Mouse (Mus musculus) lung, embryonic 16.5 days (tissue): ENCODE results near the gene Bsnd. TPM values are rescaled to one million over a fixed set of nuclear protein-coding genes. Genes with fewer than 3 reads are reported as not detected.

Experiments
- ATAC-seq: fragments of 200-750 bp; cut with Nextera tagmentation; 2 replicates; pipeline ENCODE4 v1.8.0; 2017; ENCODE audit warnings: low read depth, mild to moderate bottlenecking, moderate library complexity
- H3K27ac ChIP-seq: fragments of 300-500 bp; sonication (generic); 2 replicates; pipeline ENCODE4 v1.5.1; 2014; ENCODE audit warnings: mild to moderate bottlenecking, control low read depth, low read length
- H3K27me3 ChIP-seq: fragments of 300-500 bp; sonication (generic); 2 replicates; pipeline ENCODE4 v1.6.1; 2014; ENCODE audit warnings: low read depth, low read length, mixed read lengths; ENCODE audit not compliant: control insufficient read depth, insufficient read depth
- H3K36me3 ChIP-seq: fragments of 300-500 bp; sonication (generic); 2 replicates; pipeline ENCODE4 v1.6.1; 2014; ENCODE audit warnings: low read length; ENCODE audit not compliant: control insufficient read depth, insufficient read depth
- H3K4me1 ChIP-seq: fragments of 300-500 bp; sonication (generic); replicated peaks from 2 replicates; pipeline ENCODE4 v1.6.1; 2014; ENCODE audit warnings: low read length, mixed read lengths; ENCODE audit not compliant: control insufficient read depth, insufficient read depth
- H3K4me2 ChIP-seq: fragments of 300-500 bp; sonication (generic); 2 replicates; pipeline ENCODE4 v1.6.1; 2014; ENCODE audit warnings: low read depth, low read length, control low read depth
- H3K4me3 ChIP-seq: fragments of 300-500 bp; sonication (generic); 2 replicates; pipeline ENCODE4 v1.5.1; 2014; ENCODE audit warnings: mild to moderate bottlenecking, low read length, control low read depth
- H3K9ac ChIP-seq: fragments of 300-500 bp; sonication (generic); 2 replicates; pipeline ENCODE4 v1.6.1; 2014; ENCODE audit warnings: low read length, control low read depth
- H3K9me3 ChIP-seq: fragments of 300-500 bp; sonication (generic); 2 replicates; pipeline ENCODE4 v1.6.1; 2016; ENCODE audit warnings: low read length; ENCODE audit not compliant: control insufficient read depth
- WGBS: fragments of 180-500 bp; shearing (Covaris S2); extraction: QIAGEN DNeasy Blood & Tissue Kit; methylation state at CpG from one replicate; pipeline ENCODE4 v1.1.7; 2014; 5-methylcytosine and 5-hydroxymethylcytosine counted together
- polyA plus RNA-seq: library from polyadenylated mRNA; unstranded; fragments of >200 nt; fragmentation: Nextera tagmentation; extraction: Ambion mirVana; gene quantifications from 2 replicates; pipeline ENCODE4 v1.2.1, GENCODE M21; 2015

The Bsnd gene
- polyA plus RNA-seq, 1 experiment from 2014 or later, result not detected

DNA sequence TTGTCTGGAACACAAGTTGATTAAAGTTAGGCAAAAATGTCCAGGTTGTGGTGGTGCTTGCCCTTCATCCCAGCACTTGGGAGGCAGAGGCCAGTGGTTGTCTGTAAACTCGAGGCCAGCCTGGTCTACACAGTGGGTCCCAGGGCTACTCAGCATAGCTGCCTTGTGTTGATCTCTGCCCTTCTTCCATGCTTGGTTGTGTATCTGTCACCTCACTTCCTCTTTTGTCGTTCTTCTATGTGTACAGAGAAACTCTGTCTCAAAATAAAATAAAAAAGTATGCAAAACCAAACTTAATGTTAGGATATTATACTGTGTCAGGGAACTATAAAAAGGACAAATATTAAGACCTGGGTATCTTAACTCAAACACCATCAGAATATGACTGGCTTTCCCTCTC lies 32.0 kb upstream of the Bsnd start:
- Histone ChIP-seq H3K36me3 (no peaks in the 10 kb centered on the region), H3K4me2 (no peak overlapping the region), H3K9me3 (no peaks in the 10 kb centered on the region), H3K4me3 (no peak overlapping the region), H3K4me1 (no peaks in the 10 kb centered on the region), H3K27me3 (no peaks in the 10 kb centered on the region), H3K27ac (no peak overlapping the region), H3K9ac (no peak overlapping the region)
- 62% methylated on average over 2 of the region's 2 CpGs for WGBS
- no peak for ATAC-seq

DNA sequence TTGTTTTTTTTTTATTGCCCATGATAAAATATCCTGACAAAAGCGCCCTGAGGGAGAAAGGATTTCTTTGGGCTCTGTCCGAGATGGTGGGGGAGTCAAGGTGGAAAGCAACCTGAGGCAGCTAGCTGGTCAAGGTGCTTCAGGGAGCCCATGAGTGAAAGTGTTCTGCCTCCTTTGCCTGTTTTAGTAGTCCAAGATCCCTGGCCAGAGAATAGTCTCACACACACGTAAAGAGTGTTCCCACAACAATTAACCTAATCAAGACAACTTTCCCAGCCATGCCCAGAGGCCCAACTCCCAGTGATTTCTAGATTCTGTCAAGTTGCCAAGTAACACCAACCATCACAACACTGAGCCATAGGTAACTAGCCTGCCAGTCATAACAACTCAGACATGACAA lies 30.5 kb upstream of the Bsnd start:
- WGBS, result 66% methylated on average over 3 of the region's 3 CpGs
- H3K4me2 ChIP-seq, result no peak overlapping the region
- no peak for ATAC-seq
- no peaks in the 10 kb centered on the region for H3K27me3 ChIP-seq
- no peaks in the 10 kb centered on the region for H3K36me3 ChIP-seq
- H3K9ac ChIP-seq, result no peak overlapping the region
- H3K4me3 ChIP-seq, result no peak overlapping the region
- no peaks in the 10 kb centered on the region for H3K4me1 ChIP-seq
- no peaks in the 10 kb centered on the region for H3K9me3 ChIP-seq
- no peak overlapping the region for H3K27ac ChIP-seq

DNA sequence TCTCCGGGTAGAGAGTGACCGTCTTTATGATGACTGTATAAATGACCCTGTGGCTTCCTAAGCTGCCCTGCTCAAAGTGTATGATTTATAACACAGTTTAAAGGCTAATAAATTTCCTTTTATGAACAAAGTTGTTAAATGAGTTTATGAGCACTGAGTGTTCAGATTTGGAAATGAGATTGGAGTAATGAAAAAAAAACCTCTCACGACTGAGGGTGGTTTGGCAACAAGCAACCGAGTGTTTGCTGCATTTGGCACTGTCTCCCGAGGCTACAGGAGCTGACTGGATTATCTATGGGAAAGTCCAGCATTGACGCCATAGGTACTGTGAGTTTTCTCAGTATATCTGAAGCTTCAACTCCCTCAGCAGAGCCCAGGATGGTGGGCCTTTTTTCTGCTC lies 22.5 kb upstream of the Bsnd start:
- H3K4me3 ChIP-seq, result no peak overlapping the region
- H3K4me1 ChIP-seq, result no peaks in the 10 kb centered on the region
- 62% methylated on average over 6 of the region's 6 CpGs for WGBS
- ATAC-seq, result no peak
- H3K27ac ChIP-seq, result no peak overlapping the region
- no peaks in the 10 kb centered on the region for H3K36me3 ChIP-seq
- H3K27me3 ChIP-seq, result no peaks in the 10 kb centered on the region
- H3K9ac ChIP-seq, result no peak overlapping the region
- H3K9me3 ChIP-seq, result no peaks in the 10 kb centered on the region
- no peak overlapping the region for H3K4me2 ChIP-seq

DNA sequence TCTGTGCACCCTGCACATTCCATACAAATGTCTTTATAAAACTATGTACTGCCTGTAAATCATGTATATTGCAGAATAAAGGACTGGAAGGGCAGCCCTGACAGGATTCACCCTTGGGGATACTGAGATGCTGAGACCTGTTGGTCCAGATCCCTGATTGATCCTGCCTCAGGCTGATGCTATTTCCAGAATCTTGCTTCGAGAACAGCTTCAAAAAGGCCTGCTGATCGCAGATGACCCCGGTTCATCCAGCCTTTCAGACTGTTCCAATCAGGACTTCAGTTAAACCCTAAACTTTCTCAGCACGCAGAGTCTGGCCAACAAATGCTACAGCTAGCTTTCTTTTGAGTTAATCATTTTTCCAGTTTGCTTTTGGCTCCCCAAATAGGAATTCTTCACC lies 17.8 kb upstream of the Bsnd start:
- no peak overlapping the region for H3K4me3 ChIP-seq
- H3K4me2 ChIP-seq, result no peak overlapping the region
- no peak overlapping the region for H3K27ac ChIP-seq
- no peaks in the 10 kb centered on the region for H3K9me3 ChIP-seq
- peaks cover 7% of the 10 kb centered on the region for H3K4me1 ChIP-seq
- WGBS, result 76% methylated on average over 4 of the region's 4 CpGs
- ATAC-seq, result no peak
- no peak overlapping the region for H3K9ac ChIP-seq
- no peaks in the 10 kb centered on the region for H3K27me3 ChIP-seq
- H3K36me3 ChIP-seq, result no peaks in the 10 kb centered on the region

DNA sequence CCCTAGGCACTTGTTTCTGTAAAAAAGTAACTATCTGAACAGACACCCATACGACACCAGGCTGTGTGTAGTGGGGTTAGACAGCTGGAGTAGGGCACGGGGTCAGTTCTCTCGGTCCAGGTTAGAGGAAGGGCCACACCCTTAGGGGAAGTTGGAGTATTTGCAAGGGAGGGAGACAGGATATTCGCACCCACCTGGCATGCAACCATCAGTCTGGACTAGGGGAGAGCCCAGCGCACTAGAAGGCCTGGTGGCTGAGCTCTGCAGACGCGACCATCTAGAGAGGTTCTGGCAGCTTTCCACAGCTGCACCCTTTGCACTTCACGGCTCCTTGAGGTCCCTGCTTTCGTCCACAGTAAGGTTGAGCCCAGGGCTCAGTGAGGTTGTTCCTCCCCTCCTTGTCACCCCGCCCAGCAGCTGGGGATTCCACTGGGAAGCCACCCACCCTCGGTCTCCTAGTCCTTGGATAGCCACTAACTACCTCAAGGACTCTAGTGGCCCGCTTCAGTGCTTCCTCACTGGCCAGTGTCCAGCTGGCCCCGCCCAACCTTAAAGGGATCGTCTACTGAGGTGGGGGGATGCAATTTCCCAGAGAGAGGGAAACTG lies 13.5 kb upstream of the Bsnd start:
- no peaks in the 10 kb centered on the region for H3K9me3 ChIP-seq
- no peak overlapping the region for H3K4me3 ChIP-seq
- no peak overlapping the region for H3K27ac ChIP-seq
- no peak overlapping the region for H3K9ac ChIP-seq
- peaks cover 7% of the 10 kb centered on the region for H3K4me1 ChIP-seq
- ATAC-seq, result peak; percentile 82
- no peaks in the 10 kb centered on the region for H3K36me3 ChIP-seq
- no peaks in the 10 kb centered on the region for H3K27me3 ChIP-seq
- H3K4me2 ChIP-seq, result no peak overlapping the region
- WGBS, result 45% methylated on average over 14 of the region's 14 CpGs

DNA sequence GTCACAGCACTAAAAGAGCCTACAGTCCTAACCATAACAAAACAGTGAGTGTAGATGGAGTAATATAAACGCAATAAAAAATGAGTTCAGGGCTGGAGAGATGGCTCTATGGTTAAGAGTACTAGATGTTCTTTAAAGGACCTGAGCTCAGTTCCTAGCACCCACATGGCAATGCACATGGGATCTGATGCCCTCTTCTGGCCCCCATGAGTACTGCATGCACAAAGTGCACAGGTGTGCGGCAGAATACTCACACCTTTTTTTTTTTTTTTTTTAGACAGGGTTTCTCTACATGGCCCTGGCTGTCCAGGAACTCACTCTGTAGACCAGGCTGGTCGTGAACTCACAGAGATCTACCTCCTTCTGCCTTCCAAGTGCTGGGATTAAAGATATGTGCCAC lies 11.5 kb upstream of the Bsnd start:
- H3K27ac ChIP-seq, result no peak overlapping the region
- no peaks in the 10 kb centered on the region for H3K9me3 ChIP-seq
- no peak overlapping the region for H3K9ac ChIP-seq
- no peak for ATAC-seq
- 88% methylated on average over 3 of the region's 3 CpGs for WGBS
- H3K4me3 ChIP-seq, result no peak overlapping the region
- no peak overlapping the region for H3K4me2 ChIP-seq
- no peaks in the 10 kb centered on the region for H3K27me3 ChIP-seq
- H3K4me1 ChIP-seq, result peaks cover 10% of the 10 kb centered on the region
- no peaks in the 10 kb centered on the region for H3K36me3 ChIP-seq

DNA sequence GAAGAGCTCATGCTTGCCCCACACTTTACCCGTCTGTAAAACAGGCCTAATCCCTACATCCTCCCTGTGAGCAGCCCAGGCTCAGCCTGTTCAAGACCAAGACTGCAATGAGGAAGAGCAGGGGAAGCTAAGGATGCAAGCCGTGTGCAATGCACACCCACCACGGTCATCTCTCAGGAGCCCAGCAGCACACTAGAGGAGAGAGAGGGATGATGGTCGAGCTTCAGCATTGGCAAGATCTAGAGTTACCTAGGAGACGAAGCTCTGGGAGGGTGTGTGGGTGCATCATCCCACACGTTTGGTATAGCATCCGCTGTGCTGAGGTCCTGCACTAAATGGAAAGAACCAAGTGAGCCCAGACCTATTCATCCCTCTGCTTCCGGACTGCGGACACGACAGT lies 8.0 kb upstream of the Bsnd start:
- no peak for ATAC-seq
- H3K27me3 ChIP-seq, result no peaks in the 10 kb centered on the region
- no peak overlapping the region for H3K4me2 ChIP-seq
- H3K4me1 ChIP-seq, result peaks cover 2% of the 10 kb centered on the region; the same call in 1 of the 2 replicates
- H3K4me3 ChIP-seq, result no peak overlapping the region
- H3K9me3 ChIP-seq, result no peaks in the 10 kb centered on the region
- WGBS, result 70% methylated on average over 10 of the region's 10 CpGs
- no peak overlapping the region for H3K9ac ChIP-seq
- H3K36me3 ChIP-seq, result no peaks in the 10 kb centered on the region
- no peak overlapping the region for H3K27ac ChIP-seq

DNA sequence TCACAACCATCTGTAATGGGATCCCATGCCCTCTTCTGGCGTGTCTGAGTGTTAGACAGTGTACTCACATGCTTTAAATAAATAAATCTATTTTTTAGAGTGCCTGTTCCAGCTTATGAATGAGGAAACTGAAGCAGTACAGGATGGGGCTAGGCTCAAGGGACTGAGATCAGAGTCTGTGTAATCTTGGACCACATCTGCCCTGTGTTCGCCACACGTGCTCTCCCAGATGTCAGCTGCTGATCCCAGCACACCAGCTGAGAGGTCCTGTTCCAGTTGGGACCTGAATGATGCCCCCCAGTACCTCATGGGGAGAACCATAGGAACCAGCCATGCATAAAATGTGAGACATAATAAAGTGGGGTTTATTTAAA lies 6.4 kb upstream of the Bsnd start:
- ATAC-seq, result no peak
- Histone ChIP-seq H3K4me2 (no peak overlapping the region), H3K9ac (no peak overlapping the region), H3K4me1 (0 out of 2 replicates have a peak, but pooled peaks cover 2% of the 10 kb centered on the region), H3K36me3 (no peaks in the 10 kb centered on the region), H3K4me3 (no peak overlapping the region), H3K27me3 (no peaks in the 10 kb centered on the region; the same call in 1 of the 2 replicates), H3K27ac (no peak overlapping the region), H3K9me3 (no peaks in the 10 kb centered on the region)
- WGBS, result 38% methylated on average over 3 of the region's 3 CpGs

DNA sequence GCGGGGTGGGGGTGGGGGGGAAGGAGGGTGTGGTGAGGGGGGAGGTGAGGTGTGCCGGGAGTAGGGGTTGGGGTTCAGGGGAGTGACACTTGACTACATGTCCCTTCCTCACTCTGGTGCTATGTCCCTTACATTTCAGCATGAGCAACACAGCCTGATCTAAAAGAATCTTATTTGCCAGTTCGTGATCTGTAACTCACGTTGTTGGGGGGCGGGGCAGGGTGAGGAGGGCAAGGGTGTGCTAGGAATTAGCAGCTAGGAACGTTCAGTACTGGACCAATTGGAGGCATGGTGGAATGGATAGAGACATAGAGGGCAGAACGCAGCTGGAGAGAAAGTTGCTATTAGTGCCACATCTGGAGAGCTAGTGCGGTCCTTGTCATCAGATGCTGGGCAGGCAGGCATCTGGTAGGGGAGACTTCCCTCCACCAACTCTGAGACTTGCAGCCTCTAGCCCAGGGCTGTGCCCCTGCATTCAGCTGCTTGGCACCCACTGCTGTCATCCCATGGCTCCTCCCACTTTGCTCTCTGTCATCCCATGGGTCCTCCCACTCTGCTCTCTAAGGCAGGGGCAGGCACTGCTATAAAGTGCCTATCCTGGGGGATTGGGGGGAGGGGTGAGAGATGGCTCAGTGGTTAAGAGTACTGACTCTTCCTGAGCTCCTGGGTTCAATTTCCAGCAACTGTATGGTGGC lies 5.8 kb upstream of the Bsnd start:
- H3K27me3 ChIP-seq, result no peaks in the 10 kb centered on the region; the same call in 1 of the 2 replicates
- no peak for ATAC-seq
- WGBS, result 62% methylated on average over 8 of the region's 8 CpGs

More for the DNA sequence above, 5.8 kb upstream of the Bsnd start:
- 0 out of 2 replicates have a peak, but pooled peaks cover 2% of the 10 kb centered on the region for H3K4me1 ChIP-seq
- no peaks in the 10 kb centered on the region for H3K36me3 ChIP-seq
- H3K9ac ChIP-seq, result no peak overlapping the region
- no peak overlapping the region for H3K4me2 ChIP-seq
- H3K4me3 ChIP-seq, result no peak overlapping the region
- no peak overlapping the region for H3K27ac ChIP-seq
- H3K9me3 ChIP-seq, result no peaks in the 10 kb centered on the region
